Mouse (Mus musculus): Measurements from ENCODE around the gene Grb2. TPM values are rescaled to one million over a fixed set of nuclear protein-coding genes. Genes with fewer than 3 reads are reported as not detected.
A peak's percentile ranks its signal among the peaks of the same experiment; 100 is the strongest.

Grb2 gene
- polyA plus RNA-seq, 1 experiment from 2014 or later: 54.2 TPM

GRCm38 (mm10) chr11:115626824-115627616 is 81.4 kb downstream of the Grb2 start:
- WGBS: 42% methylated on average over 11 of the region's 11 CpGs
- Histone ChIP-seq H3K27ac (replicated peaks) (no peak overlapping the region), H3K4me2 (replicated peaks; ENCODE audit: low read depth) (peak overlapping the region; percentile 87)

GRCm38 (mm10) chr11:115625877-115626276 is 82.5 kb downstream of the Grb2 start:
- Histone ChIP-seq H3K4me1 (replicated peaks; ENCODE audit: control insufficient read depth, insufficient read depth) (no peaks in the 10 kb centered on the region), H3K27me3 (ENCODE audit: control insufficient read depth, insufficient read depth, low read length) (no peaks in the 10 kb centered on the region), H3K27ac (replicated peaks) (no peak overlapping the region), H3K4me3 (ENCODE audit: low read depth, low read length) (no peak overlapping the region), H3K9me3 (ENCODE audit: control insufficient read depth, low read length) (no peaks in the 10 kb centered on the region), H3K4me2 (replicated peaks; ENCODE audit: low read depth) (no peak overlapping the region), H3K36me3 (ENCODE audit: control insufficient read depth, insufficient read depth, low read length) (peaks cover 7% of the 10 kb centered on the region; the same call in 1 of the 2 replicates), H3K9ac (ENCODE audit: low read length) (no peak overlapping the region)
- TF ChIP-seq EP300 (optimal IDR thresholded peaks at IDR 0.05): no peak
- TF ChIP-seq CTCF (IDR thresholded peaks at IDR 0.05; ENCODE audit: low read depth): no peak
- 73% methylated on average over 9 of the region's 9 CpGs for WGBS
- DNase-seq (ENCODE audit: low spot score) (no peak), ATAC-seq (ENCODE audit: low FRiP score, low TSS enrichment) (no peak)

More at GRCm38 (mm10) chr11:115626824-115627616, 81.4 kb downstream of the Grb2 start:
- ATAC-seq (ENCODE audit: low FRiP score, low TSS enrichment) (no peak), DNase-seq (ENCODE audit: low spot score) (no peak)
- Histone ChIP-seq H3K9ac (ENCODE audit: low read length) (no peak overlapping the region; the same call in 1 of the 2 replicates), H3K4me3 (ENCODE audit: low read depth, low read length) (peak overlapping the region; percentile 61), H3K36me3 (ENCODE audit: control insufficient read depth, insufficient read depth, low read length) (peaks cover 4% of the 10 kb centered on the region; the same call in 1 of the 2 replicates), H3K27me3 (ENCODE audit: control insufficient read depth, insufficient read depth, low read length) (no peaks in the 10 kb centered on the region), H3K4me1 (replicated peaks; ENCODE audit: control insufficient read depth, insufficient read depth) (no peaks in the 10 kb centered on the region), H3K9me3 (ENCODE audit: control insufficient read depth, low read length) (no peaks in the 10 kb centered on the region)
- TF ChIP-seq EP300 (optimal IDR thresholded peaks at IDR 0.05) (no peak), CTCF (IDR thresholded peaks at IDR 0.05; ENCODE audit: low read depth) (no peak)

GRCm38 (mm10) chr11:115623487-115624070 is 84.8 kb downstream of the Grb2 start:
- 70% methylated on average over 9 of the region's 9 CpGs for WGBS
- no peak for TF ChIP-seq EP300 (optimal IDR thresholded peaks at IDR 0.05)
- peak; percentile 73 for TF ChIP-seq CTCF (IDR thresholded peaks at IDR 0.05; ENCODE audit: low read depth)
- DNase-seq (ENCODE audit: low spot score): no peak

GRCm38 (mm10) chr11:115619949-115620348 is 88.4 kb downstream of the Grb2 start:
- no peak overlapping the region for H3K4me3 ChIP-seq (ENCODE audit: low read depth, low read length)
- TF ChIP-seq EP300 (optimal IDR thresholded peaks at IDR 0.05) (no peak), CTCF (IDR thresholded peaks at IDR 0.05; ENCODE audit: low read depth) (no peak)
- H3K4me1 ChIP-seq (replicated peaks; ENCODE audit: control insufficient read depth, insufficient read depth): no peaks in the 10 kb centered on the region
- no peak overlapping the region for H3K27ac ChIP-seq (replicated peaks)
- no peak overlapping the region for H3K4me2 ChIP-seq (replicated peaks; ENCODE audit: low read depth)
- no peak for ATAC-seq (ENCODE audit: low FRiP score, low TSS enrichment)
- H3K36me3 ChIP-seq (ENCODE audit: control insufficient read depth, insufficient read depth, low read length): peaks cover 16% of the 10 kb centered on the region
- no peaks in the 10 kb centered on the region for H3K9me3 ChIP-seq (ENCODE audit: control insufficient read depth, low read length)
- no peak overlapping the region for H3K9ac ChIP-seq (ENCODE audit: low read length)
- WGBS: 93% methylated on average over 7 of the region's 7 CpGs
- H3K27me3 ChIP-seq (ENCODE audit: control insufficient read depth, insufficient read depth, low read length): no peaks in the 10 kb centered on the region
- no peak for DNase-seq (ENCODE audit: low spot score)

More at GRCm38 (mm10) chr11:115623487-115624070, 84.8 kb downstream of the Grb2 start:
- no peak overlapping the region for H3K9ac ChIP-seq (ENCODE audit: low read length)
- H3K4me1 ChIP-seq (replicated peaks; ENCODE audit: control insufficient read depth, insufficient read depth): no peaks in the 10 kb centered on the region
- no peak overlapping the region for H3K4me3 ChIP-seq (ENCODE audit: low read depth, low read length)
- no peaks in the 10 kb centered on the region for H3K9me3 ChIP-seq (ENCODE audit: control insufficient read depth, low read length)
- no peaks in the 10 kb centered on the region for H3K27me3 ChIP-seq (ENCODE audit: control insufficient read depth, insufficient read depth, low read length)
- ATAC-seq (ENCODE audit: low FRiP score, low TSS enrichment): no peak
- no peak overlapping the region for H3K4me2 ChIP-seq (replicated peaks; ENCODE audit: low read depth)
- peaks cover 11% of the 10 kb centered on the region; the same call in 1 of the 2 replicates for H3K36me3 ChIP-seq (ENCODE audit: control insufficient read depth, insufficient read depth, low read length)
- no peak overlapping the region for H3K27ac ChIP-seq (replicated peaks)

- 82% methylated on average over 16 of the region's 16 CpGs for WGBS
- no peak overlapping the region for H3K4me3 ChIP-seq (ENCODE audit: low read depth, low read length)
- no peak overlapping the region for H3K4me2 ChIP-seq (replicated peaks; ENCODE audit: low read depth)
- H3K36me3 ChIP-seq (ENCODE audit: control insufficient read depth, insufficient read depth, low read length): peaks cover 16% of the 10 kb centered on the region
- H3K27ac ChIP-seq (replicated peaks): no peak overlapping the region
- no peak for TF ChIP-seq EP300 (optimal IDR thresholded peaks at IDR 0.05)
- no peak for TF ChIP-seq CTCF (IDR thresholded peaks at IDR 0.05; ENCODE audit: low read depth)
- no peaks in the 10 kb centered on the region for H3K4me1 ChIP-seq (replicated peaks; ENCODE audit: control insufficient read depth, insufficient read depth)
- H3K9ac ChIP-seq (ENCODE audit: low read length): no peak overlapping the region
- ATAC-seq (ENCODE audit: low FRiP score, low TSS enrichment) (no peak), DNase-seq (ENCODE audit: low spot score) (no peak)
- no peaks in the 10 kb centered on the region for H3K27me3 ChIP-seq (ENCODE audit: control insufficient read depth, insufficient read depth, low read length)
- H3K9me3 ChIP-seq (ENCODE audit: control insufficient read depth, low read length): no peaks in the 10 kb centered on the region
Measured at GRCm38 (mm10) chr11:115618732-115619516, 89.5 kb downstream of the Grb2 start.
